Mouse (Mus musculus) hindbrain, embryonic 13.5 days (tissue): Measurements from ENCODE around the gene Dnajc9. TPM values are rescaled to one million over a fixed set of nuclear protein-coding genes. Genes with fewer than 3 reads are reported as not detected.

Source experiments
- ATAC-seq: fragments of 200-750 bp; cut with Nextera tagmentation; 2 replicates; pipeline ENCODE4 v1.8.0; 2017; ENCODE audit warnings: moderate TSS enrichment; ENCODE audit not compliant: low FRiP score
- H3K27ac ChIP-seq: fragments of 300-500 bp; sonication (generic); 2 replicates; pipeline ENCODE4 v1.5.1; 2015; ENCODE audit warnings: inconsistent platforms, mild to moderate bottlenecking, moderate library complexity
- H3K27me3 ChIP-seq: fragments of 300-500 bp; sonication (generic); 2 replicates; pipeline ENCODE4 v1.6.1; 2015; ENCODE audit warnings: mild to moderate bottlenecking, inconsistent platforms
- H3K36me3 ChIP-seq: fragments of 300-500 bp; sonication (generic); 2 replicates; pipeline ENCODE4 v1.6.1; 2015; ENCODE audit warnings: mild to moderate bottlenecking, inconsistent platforms
- H3K4me1 ChIP-seq: fragments of 300-500 bp; sonication (generic); replicated peaks from 2 replicates; pipeline ENCODE4 v1.6.1; 2015; ENCODE audit warnings: inconsistent platforms
- H3K4me2 ChIP-seq: fragments of 300-500 bp; sonication (generic); 2 replicates; pipeline ENCODE4 v1.6.1; 2015; ENCODE audit warnings: inconsistent platforms, mild to moderate bottlenecking, moderate library complexity
- H3K4me3 ChIP-seq: fragments of 300-500 bp; sonication (generic); 2 replicates; pipeline ENCODE4 v1.5.1; 2015; ENCODE audit warnings: mild to moderate bottlenecking, inconsistent platforms
- H3K9ac ChIP-seq: fragments of 300-500 bp; sonication (generic); 2 replicates; pipeline ENCODE4 v1.6.1; 2015; ENCODE audit warnings: mild to moderate bottlenecking, inconsistent platforms
- H3K9me3 ChIP-seq: fragments of 300-500 bp; sonication (generic); 2 replicates; pipeline ENCODE4 v1.6.1; 2016; ENCODE audit warnings: inconsistent platforms
- WGBS: fragments of 180-500 bp; shearing (Covaris S2); methylation state at CpG from one replicate; pipeline ENCODE4 v1.1.7; 2015; 5-methylcytosine and 5-hydroxymethylcytosine counted together
- polyA plus RNA-seq: library from polyadenylated mRNA; unstranded; fragments of >200 nt; fragmentation: Nextera tagmentation; extraction: Ambion mirVana; gene quantifications from 2 replicates; pipeline ENCODE4 v1.2.1, GENCODE M21; 2015

Gene Dnajc9
- polyA plus RNA-seq, 1 experiment from 2014 or later: 125 TPM

- peaks cover 29% of the 10 kb centered on the region for H3K36me3 ChIP-seq
- no peaks in the 10 kb centered on the region for H3K9me3 ChIP-seq
- peaks cover 49% of the 10 kb centered on the region for H3K4me1 ChIP-seq
- H3K4me3 ChIP-seq: peak overlapping the region; percentile 68
- no peak overlapping the region; the same call in 1 of the 2 replicates for H3K27ac ChIP-seq
- peak overlapping the region; percentile 81 for H3K4me2 ChIP-seq
- no peak for ATAC-seq
- 89% methylated on average over 8 of the region's 8 CpGs for WGBS
- H3K9ac ChIP-seq: peak overlapping the region; percentile 79
- H3K27me3 ChIP-seq: no peaks in the 10 kb centered on the region
Observed at GRCm38 (mm10) chr14:20389446-20390079, 853 bp upstream of the Dnajc9 start.

GRCm38 (mm10) chr14:20379753-20380430 lies 8.8 kb downstream of the Dnajc9 start:
- H3K4me2 ChIP-seq: no peak overlapping the region
- H3K4me3 ChIP-seq: no peak overlapping the region
- no peak overlapping the region for H3K27ac ChIP-seq
- no peaks in the 10 kb centered on the region for H3K9me3 ChIP-seq
- no peak for ATAC-seq
- H3K4me1 ChIP-seq: no peaks in the 10 kb centered on the region
- WGBS: 93% methylated on average over 9 of the region's 9 CpGs
- no peak overlapping the region for H3K9ac ChIP-seq
- H3K36me3 ChIP-seq: peaks cover 80% of the 10 kb centered on the region
- H3K27me3 ChIP-seq: no peaks in the 10 kb centered on the region

- no peaks in the 10 kb centered on the region for H3K9me3 ChIP-seq
- no peak overlapping the region for H3K4me2 ChIP-seq
- H3K4me3 ChIP-seq: no peak overlapping the region
- no peak overlapping the region for H3K27ac ChIP-seq
- no peak for ATAC-seq
- H3K4me1 ChIP-seq: no peaks in the 10 kb centered on the region
- no peak overlapping the region for H3K9ac ChIP-seq
- 93% methylated on average over 5 of the region's 5 CpGs for WGBS
- peaks cover 80% of the 10 kb centered on the region for H3K36me3 ChIP-seq
- H3K27me3 ChIP-seq: no peaks in the 10 kb centered on the region
Observed at GRCm38 (mm10) chr14:20379087-20379640, 9.5 kb downstream of the Dnajc9 start.

DNA sequence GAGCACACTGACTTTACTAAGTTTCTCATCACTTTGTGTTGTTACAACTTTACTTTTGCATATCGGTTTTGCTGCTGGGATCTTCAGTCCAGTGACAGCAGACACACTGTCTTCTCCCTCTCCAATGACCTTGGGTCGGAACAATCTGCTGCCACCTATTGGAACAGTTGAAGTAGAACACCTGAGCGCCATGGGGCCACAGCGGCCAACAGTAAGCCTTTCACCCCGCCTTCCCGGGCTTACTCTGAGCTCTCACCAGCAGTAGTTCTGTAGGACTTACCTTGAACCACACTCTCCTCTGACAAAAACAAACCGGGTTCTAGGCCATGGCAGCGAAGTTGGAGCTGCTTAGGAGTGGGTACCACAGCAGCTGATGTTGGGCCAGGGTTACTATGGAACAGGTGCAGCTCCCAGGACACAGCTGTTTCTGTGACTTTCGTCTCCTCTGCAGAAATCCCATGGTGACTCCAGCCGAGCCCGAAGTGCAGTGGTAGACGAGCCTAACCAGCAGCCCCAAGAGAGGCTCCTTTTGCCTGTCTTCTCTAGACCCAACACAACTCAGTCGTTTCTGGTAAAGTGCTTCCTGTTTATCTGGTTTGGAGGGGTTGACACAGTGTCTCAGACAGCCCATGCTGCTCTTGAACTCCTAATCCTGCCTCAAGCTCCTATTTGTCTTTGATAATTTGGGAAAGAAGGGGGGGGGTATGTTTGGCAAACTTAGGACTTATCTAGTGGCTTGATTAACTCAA lies 10.2 kb downstream of the Dnajc9 start:
- Histone ChIP-seq H3K4me3 (no peak overlapping the region), H3K9ac (no peak overlapping the region), H3K4me2 (no peak overlapping the region), H3K27me3 (no peaks in the 10 kb centered on the region), H3K36me3 (peaks cover 80% of the 10 kb centered on the region), H3K4me1 (no peaks in the 10 kb centered on the region), H3K27ac (no peak overlapping the region), H3K9me3 (no peaks in the 10 kb centered on the region)
- no peak for ATAC-seq
- 47% methylated on average over 13 of the region's 13 CpGs for WGBS

DNA sequence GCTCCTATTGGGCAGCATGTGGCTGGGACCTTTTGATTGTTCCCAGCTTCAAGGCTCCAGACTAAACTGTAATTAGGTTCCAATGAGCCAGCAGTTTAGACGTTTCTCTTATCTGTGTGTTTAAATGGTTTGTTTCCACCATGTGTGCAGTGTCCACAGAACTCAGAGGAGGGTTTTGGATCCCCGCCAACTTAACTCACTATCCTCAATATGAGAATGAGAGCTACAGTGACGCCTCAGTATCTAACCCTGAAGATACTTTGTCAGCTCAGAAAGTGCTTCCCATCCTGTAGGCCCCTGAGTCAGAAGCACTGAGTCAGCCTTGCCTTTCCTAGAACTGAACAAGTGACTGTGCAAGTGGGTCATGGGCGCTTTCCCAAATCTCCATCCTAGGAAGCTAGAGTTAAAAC lies 11.6 kb downstream of the Dnajc9 start:
- Histone ChIP-seq H3K9ac (no peak overlapping the region), H3K27ac (no peak overlapping the region), H3K27me3 (no peaks in the 10 kb centered on the region), H3K4me3 (no peak overlapping the region), H3K4me1 (no peaks in the 10 kb centered on the region), H3K9me3 (no peaks in the 10 kb centered on the region), H3K4me2 (no peak overlapping the region), H3K36me3 (peaks cover 77% of the 10 kb centered on the region)
- no peak for ATAC-seq
- WGBS: 90% methylated on average over 4 of the region's 4 CpGs

GRCm38 (mm10) chr14:20371854-20372253 lies 16.9 kb downstream of the Dnajc9 start:
- H3K9me3 ChIP-seq: no peaks in the 10 kb centered on the region
- no peak overlapping the region for H3K9ac ChIP-seq
- WGBS: 90% methylated on average over 1 of the region's 1 CpGs
- no peak overlapping the region for H3K4me2 ChIP-seq
- H3K4me3 ChIP-seq: no peak overlapping the region
- no peaks in the 10 kb centered on the region for H3K4me1 ChIP-seq
- H3K27ac ChIP-seq: no peak overlapping the region
- H3K27me3 ChIP-seq: no peaks in the 10 kb centered on the region
- ATAC-seq: no peak
- peaks cover 81% of the 10 kb centered on the region for H3K36me3 ChIP-seq

- 89% methylated on average over 7 of the region's 7 CpGs for WGBS
- H3K27ac ChIP-seq: no peak overlapping the region
- no peak for ATAC-seq
- H3K9ac ChIP-seq: no peak overlapping the region
- no peaks in the 10 kb centered on the region for H3K4me1 ChIP-seq
- H3K36me3 ChIP-seq: peaks cover 80% of the 10 kb centered on the region
- no peak overlapping the region for H3K4me3 ChIP-seq
- H3K9me3 ChIP-seq: no peaks in the 10 kb centered on the region
- H3K4me2 ChIP-seq: no peak overlapping the region
- H3K27me3 ChIP-seq: no peaks in the 10 kb centered on the region
Observed at GRCm38 (mm10) chr14:20370798-20371197, 17.9 kb downstream of the Dnajc9 start.

- Histone ChIP-seq H3K27ac (no peak overlapping the region), H3K9me3 (no peaks in the 10 kb centered on the region), H3K9ac (no peak overlapping the region), H3K36me3 (peaks cover 84% of the 10 kb centered on the region), H3K4me3 (no peak overlapping the region), H3K27me3 (no peaks in the 10 kb centered on the region), H3K4me2 (no peak overlapping the region), H3K4me1 (no peaks in the 10 kb centered on the region)
- ATAC-seq: no peak
- 97% methylated on average over 3 of the region's 3 CpGs for WGBS
Observed at GRCm38 (mm10) chr14:20368271-20368670, 20.4 kb downstream of the Dnajc9 start.

DNA sequence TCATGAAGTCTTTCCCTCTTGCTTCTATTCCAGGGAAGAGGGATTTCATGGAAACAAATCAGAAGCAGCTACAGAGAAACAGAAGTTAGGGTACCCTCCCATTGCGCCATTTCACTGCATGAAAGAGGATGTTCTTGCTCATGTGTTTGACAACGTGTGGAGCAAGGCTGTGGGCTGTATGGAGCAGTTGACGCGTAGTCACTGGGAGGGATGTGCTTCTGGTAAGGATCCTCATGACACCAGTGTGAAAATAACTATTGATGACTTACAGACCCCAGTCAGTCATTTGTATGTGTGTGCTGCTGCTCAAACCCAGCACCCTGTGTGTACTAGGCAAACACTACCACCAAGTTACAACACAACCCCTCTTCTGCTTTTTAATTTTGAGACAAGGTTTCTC lies 25.5 kb downstream of the Dnajc9 start:
- Histone ChIP-seq H3K36me3 (peaks cover 85% of the 10 kb centered on the region), H3K9ac (no peak overlapping the region), H3K27ac (no peak overlapping the region), H3K4me3 (no peak overlapping the region), H3K9me3 (no peaks in the 10 kb centered on the region), H3K27me3 (no peaks in the 10 kb centered on the region), H3K4me1 (no peaks in the 10 kb centered on the region), H3K4me2 (no peak overlapping the region)
- 95% methylated on average over 4 of the region's 4 CpGs for WGBS
- ATAC-seq: no peak

GRCm38 (mm10) chr14:20347991-20348541 lies 40.6 kb downstream of the Dnajc9 start, which contains the start of the genes Ecd and Fam149b:
Gene Ecd, minus strand, starts transcription at chr14:20348121.
Gene Fam149b, plus strand, starts transcription at chr14:20348162.
- 1% methylated on average over 41 of the region's 42 CpGs for WGBS
- H3K4me3 ChIP-seq: peak within 1 kb of the TSS; percentile 85
- H3K4me2 ChIP-seq: peak within 1 kb of the TSS; percentile 78
- H3K27me3 ChIP-seq: no peaks in the 10 kb centered on the region
- ATAC-seq: peak; percentile 98
- H3K9me3 ChIP-seq: no peaks in the 10 kb centered on the region
- H3K27ac ChIP-seq: peak within 1 kb of the TSS; percentile 96
- peaks cover 34% of the 10 kb centered on the region for H3K4me1 ChIP-seq
- peaks cover 39% of the 10 kb centered on the region for H3K36me3 ChIP-seq
- H3K9ac ChIP-seq: peak within 1 kb of the TSS; percentile 95

DNA sequence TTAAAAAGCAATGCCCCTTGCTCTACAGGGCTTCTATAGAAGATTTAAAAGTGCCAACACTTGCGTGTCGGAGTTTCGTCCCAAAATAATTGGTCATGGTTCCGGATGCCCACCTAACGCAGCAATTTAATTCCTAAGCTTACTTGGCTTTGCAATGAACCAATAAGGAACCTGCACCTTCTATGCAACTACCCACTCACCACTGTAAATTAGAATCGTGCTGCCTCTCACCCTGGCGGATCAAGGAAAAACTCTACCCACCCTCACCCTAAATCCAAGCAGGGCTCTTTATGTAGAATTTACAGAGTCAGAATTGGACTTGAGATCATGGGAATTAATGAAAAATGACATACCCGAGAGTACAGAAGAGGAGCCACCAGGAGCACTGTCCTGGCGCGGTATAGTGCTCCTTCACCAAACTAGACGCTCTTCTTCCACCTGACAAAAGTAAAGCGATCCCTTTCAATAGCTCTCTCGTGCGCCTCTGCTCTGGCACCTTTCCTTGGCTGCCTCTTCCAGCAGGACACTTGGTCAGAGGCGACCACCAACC lies 41.2 kb downstream of the Dnajc9 start:
- ATAC-seq: peak; percentile 53
- Histone ChIP-seq H3K4me2 (peak overlapping the region; percentile 78), H3K4me1 (peaks cover 34% of the 10 kb centered on the region), H3K9ac (peak overlapping the region; percentile 95), H3K4me3 (peak overlapping the region; percentile 85), H3K27me3 (no peaks in the 10 kb centered on the region), H3K36me3 (peaks cover 38% of the 10 kb centered on the region), H3K9me3 (no peaks in the 10 kb centered on the region), H3K27ac (peak overlapping the region; percentile 96)
- WGBS: 7% methylated on average over 15 of the region's 15 CpGs

DNA sequence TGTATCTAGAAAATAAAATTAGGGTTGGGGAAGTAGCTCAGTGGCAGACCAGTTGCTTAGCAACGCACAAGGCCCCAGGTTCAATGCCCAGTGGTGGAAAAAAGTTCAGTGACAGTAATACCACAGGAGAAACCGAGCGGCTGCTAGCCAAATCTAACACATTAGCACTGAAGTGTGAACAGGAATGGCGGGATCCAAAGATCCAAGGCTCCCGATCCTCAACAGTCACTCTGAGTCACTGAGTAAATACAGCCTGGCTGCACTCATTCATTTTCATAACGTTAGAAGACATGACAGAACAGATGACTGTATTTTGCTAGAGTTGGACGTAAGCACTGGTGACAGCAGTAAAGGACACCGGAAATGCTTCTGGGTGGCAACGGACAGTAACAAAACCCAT lies 42.8 kb downstream of the Dnajc9 start:
- Histone ChIP-seq H3K9me3 (no peaks in the 10 kb centered on the region), H3K27ac (no peak overlapping the region), H3K4me3 (no peak overlapping the region), H3K4me1 (peaks cover 34% of the 10 kb centered on the region), H3K27me3 (no peaks in the 10 kb centered on the region), H3K9ac (no peak overlapping the region; the same call in 1 of the 2 replicates), H3K36me3 (peaks cover 39% of the 10 kb centered on the region), H3K4me2 (no peak overlapping the region)
- no peak for ATAC-seq
- WGBS: 89% methylated on average over 9 of the region's 9 CpGs
